Comparison of ENCODE assay signal across 9 mouse cellular contexts in the genomic region with DNA sequence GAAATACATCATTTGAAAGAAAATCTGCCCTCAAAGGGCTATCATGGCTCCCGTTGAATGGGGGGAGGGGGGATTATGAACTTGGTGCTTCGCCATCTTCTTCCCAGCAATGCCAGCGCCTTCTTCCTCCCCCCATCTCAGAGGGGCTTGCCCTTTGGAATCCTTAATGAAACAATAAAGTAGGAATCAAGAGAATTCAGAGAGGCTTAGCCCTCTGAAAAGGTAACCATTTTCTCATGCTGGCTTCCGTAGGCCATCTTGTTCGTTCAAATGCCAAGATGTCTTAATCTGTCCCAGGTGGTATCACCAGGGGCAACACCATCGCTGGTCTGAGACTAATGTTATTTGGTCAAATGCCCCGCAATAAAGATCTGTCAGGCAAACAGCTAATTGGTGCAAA. TPM values are rescaled to one million over a fixed set of nuclear protein-coding genes. Genes with fewer than 3 reads are reported as not detected.
DNase-seq lines count a peak whose midpoint lies in the region; ATAC-seq and TF ChIP-seq lines count a peak whose summit lies in the region.
"Had no signal": no experiment of that assay in that cellular context is flagged by ENCODE, and none has a peak within 500 bp of the region (broad histone marks: within the 10 kb centered on the region; RNA-seq: fewer than 3 reads in every experiment).

No protein-coding gene starts in this region.

- H3K36me3 ChIP-seq in heart, embryonic 15.5 days: no peaks in the 10 kb centered on the region
- H3K36me3 ChIP-seq in midbrain, embryonic 14.5 days (ENCODE audit: control insufficient read depth, insufficient read depth, low read length): no peaks in the 10 kb centered on the region; the same call in none of the 2 replicates

- H3K27ac ChIP-seq in heart, embryonic 15.5 days: no peak overlapping the region
- no peak overlapping the region for H3K27ac ChIP-seq in bone marrow macrophage, adult 2 months (ENCODE audit: insufficient read depth, low read depth, low read length)
- peak overlapping the region; percentile 100 for H3K27ac ChIP-seq in midbrain, embryonic 14.5 days (replicated peaks; ENCODE audit: low read depth, low read length)

- WGBS in heart, embryonic 15.5 days: 62% methylated on average over 7 of the region's 7 CpGs
- under 1% methylated on average over 7 of the region's 7 CpGs for WGBS in midbrain, embryonic 14.5 days

- H3K4me2 ChIP-seq in heart, embryonic 15.5 days: peak overlapping the region; percentile 95
- H3K4me2 ChIP-seq in midbrain, embryonic 14.5 days (ENCODE audit: low read length): peak overlapping the region; percentile 68

- TF ChIP-seq POLR2A in bone marrow macrophage, adult 2 months (IDR thresholded peaks at IDR 0.05; ENCODE audit: borderline replicate concordance, low read depth, low read length): no peak

- intact Hi-C loops in heart, postnatal 36 days (cut with DNase I): loop anchor here (5.0 kb wide), 1 partner anchor 364 kb away; no protein-coding TSS in a partner anchor

- H3K4me1 ChIP-seq in heart, embryonic 15.5 days (replicated peaks): peaks cover 13% of the 10 kb centered on the region
- H3K4me1 ChIP-seq in bone marrow macrophage, adult 2 months (ENCODE audit: control insufficient read depth, insufficient read depth, low read length): peaks cover 11% of the 10 kb centered on the region
- peaks cover 42% of the 10 kb centered on the region for H3K4me1 ChIP-seq in midbrain, embryonic 14.5 days (ENCODE audit: control insufficient read depth, insufficient read depth, low read length)

- H3K27me3 ChIP-seq in heart, embryonic 15.5 days: peaks cover 3% of the 10 kb centered on the region; the same call in 1 of the 2 replicates
- no peaks in the 10 kb centered on the region for H3K27me3 ChIP-seq in midbrain, embryonic 14.5 days (ENCODE audit: control insufficient read depth, insufficient read depth, low read length)
- H3K27me3 ChIP-seq: Patski had no signal

- ATAC-seq in heart, embryonic 15.5 days (replicated peaks; ENCODE audit: insufficient number of reproducible peaks, insufficient read depth, low FRiP score, low read depth): no peak
- no peak for ATAC-seq in midbrain, embryonic 14.5 days (ENCODE audit: low FRiP score, low TSS enrichment)
- no peak for ATAC-seq in megakaryocyte, adult 5-6 weeks (ENCODE audit: poor library complexity, severe bottlenecking)

- DNase-seq in heart, postnatal 36 days: no peak
- DNase-seq in forelimb bud, embryonic 11.5 days (ENCODE audit: low read depth, low spot score): peak; percentile 66
- peak; percentile 82 for DNase-seq in midbrain, embryonic 14.5 days
- DNase-seq in spleen, postnatal 14 days (ENCODE audit: low spot score in 2 of 2): no peak
- DNase-seq in c-Kit-positive CD71-positive TER-119-positive erythroid progenitor cells, embryonic 14.5 days (ENCODE audit: low spot score): no peak

- peak overlapping the region; percentile 79 for H3K4me3 ChIP-seq in heart, embryonic 15.5 days
- H3K4me3 ChIP-seq in bone marrow macrophage, adult 2 months (ENCODE audit: insufficient read depth, low read length): peak overlapping the region; percentile 13; the same call in 1 of the 2 replicates
- peak overlapping the region; percentile 99 for H3K4me3 ChIP-seq in midbrain, embryonic 14.5 days (replicated peaks; ENCODE audit: low read depth, low read length)

- TF ChIP-seq CTCF in bone marrow macrophage, adult 2 months (IDR thresholded peaks at IDR 0.05; ENCODE audit: low read depth, low read length): no peak

- no peak overlapping the region for H3K9ac ChIP-seq in heart, embryonic 15.5 days
- H3K9ac ChIP-seq in midbrain, embryonic 14.5 days (replicated peaks; ENCODE audit: low read length): peak overlapping the region; percentile 100

- H3K9me3 ChIP-seq in heart, embryonic 15.5 days (replicated peaks): no peaks in the 10 kb centered on the region
- no peaks in the 10 kb centered on the region for H3K9me3 ChIP-seq in midbrain, embryonic 14.5 days (ENCODE audit: control insufficient read depth, low read length)

RNA-seq across cellular contexts. Expression of a gene that starts 2.1 kb away (rescaled TPM):
- polyA plus RNA-seq in heart, embryonic 15.5 days (2015; fragmentation: Nextera tagmentation; extraction: Ambion mirVana): 7.8 and 13.3 TPM in 2 replicates
- total RNA-seq in heart, postnatal 36 days (2021): 1 to 10 TPM; 1.3 to 1.7 TPM
- 237 and 240 TPM in 2 replicates for polyA plus RNA-seq in bone marrow macrophage, adult 2 months (2012; ENCODE audit: insufficient read depth, insufficient read length, missing spikeins)
- 227 and 382 TPM in 2 replicates for polyA plus RNA-seq in midbrain, embryonic 14.5 days (2014; fragmentation: Nextera tagmentation; extraction: Ambion mirVana)
- 4.0 and 4.4 TPM in 2 replicates for total RNA-seq in megakaryocyte, adult 5-6 weeks (2015)
- 5.8 and 6.8 TPM in 2 replicates for total RNA-seq in megakaryocyte, adult 5-6 weeks (2017)

Comparison
In these comparisons a context has a peak if more than half of its experiments do, and no peak if none do; other contexts are left out.
1. H3K4me3 ChIP-seq: peak in every context shown above with its lines; median percentile 99 in midbrain, embryonic 14.5 days; 79 in heart, embryonic 15.5 days; 13 in bone marrow macrophage, adult 2 months.
2. DNase-seq: peak in forelimb bud, embryonic 11.5 days (single experiment) and midbrain, embryonic 14.5 days (single experiment); none in heart, postnatal 36 days (0 of 2), spleen, postnatal 14 days (0 of 2) and c-Kit-positive CD71-positive TER-119-positive erythroid progenitor cells, embryonic 14.5 days (single experiment).
3. RNA of a gene that starts 2.1 kb away (polyA plus RNA-seq): 237 to 240 TPM in bone marrow macrophage, adult 2 months and 227 to 382 TPM in midbrain, embryonic 14.5 days; 7.8 to 13.3 TPM in heart, embryonic 15.5 days; every median in the first group is over 10 times any median in the second.